Mouse (Mus musculus): ENCODE measurements at regions not wholly inside any gene's neighbourhood (a gene's known extent, or its start where the extent isn't known, plus 50 kb on each side); places are given as distances from the start of the nearest gene placed in this dataset.

GRCm38 (mm10) chr1:80939372-80939771 is 137.4 kb upstream of the Nyap2 start:
- no peaks in the 10 kb centered on the region for H3K9me3 ChIP-seq (ENCODE audit: low read length)
- H3K27me3 ChIP-seq (replicated peaks; ENCODE audit: insufficient read depth, low read length): no peaks in the 10 kb centered on the region
- WGBS: 75% methylated on average over 4 of the region's 4 CpGs
- TF ChIP-seq CTCF (IDR thresholded peaks at IDR 0.05): no peak
- no peak for TF ChIP-seq EP300 (IDR thresholded peaks at IDR 0.05)
- ATAC-seq (no peak), DNase-seq (ENCODE audit: low spot score) (no peak)
- no peak overlapping the region for H3K9ac ChIP-seq (replicated peaks; ENCODE audit: low read depth)
- H3K4me1 ChIP-seq (ENCODE audit: insufficient read depth, low read depth, low read length): no peaks in the 10 kb centered on the region
- no peak overlapping the region for H3K27ac ChIP-seq (ENCODE audit: low read length)
- H3K4me2 ChIP-seq (replicated peaks; ENCODE audit: low read depth, low read length): no peak overlapping the region
- no peaks in the 10 kb centered on the region for H3K36me3 ChIP-seq (ENCODE audit: insufficient read depth, low read length)
- no peak overlapping the region for H3K4me3 ChIP-seq (ENCODE audit: low read depth, low read length)

GRCm38 (mm10) chr1:80899281-80899680 is 141.0 kb upstream of the Dock10 start:
- H3K4me1 ChIP-seq (ENCODE audit: insufficient read depth, low read depth, low read length): no peaks in the 10 kb centered on the region
- no peak for TF ChIP-seq CTCF (IDR thresholded peaks at IDR 0.05)
- no peak for TF ChIP-seq EP300 (IDR thresholded peaks at IDR 0.05)
- H3K4me3 ChIP-seq (ENCODE audit: low read depth, low read length): no peak overlapping the region
- 60% methylated on average over 4 of the region's 4 CpGs for WGBS
- H3K4me2 ChIP-seq (replicated peaks; ENCODE audit: low read depth, low read length): no peak overlapping the region
- H3K27me3 ChIP-seq (replicated peaks; ENCODE audit: insufficient read depth, low read length): no peaks in the 10 kb centered on the region
- no peak for ATAC-seq
- H3K27ac ChIP-seq (ENCODE audit: low read length): no peak overlapping the region
- H3K9ac ChIP-seq (replicated peaks; ENCODE audit: low read depth): no peak overlapping the region
- no peaks in the 10 kb centered on the region for H3K36me3 ChIP-seq (ENCODE audit: insufficient read depth, low read length)
- no peak for DNase-seq (ENCODE audit: low spot score)
- H3K9me3 ChIP-seq (ENCODE audit: low read length): no peaks in the 10 kb centered on the region

- Histone ChIP-seq H3K4me1 (ENCODE audit: insufficient read depth, low read depth, low read length) (no peaks in the 10 kb centered on the region), H3K27me3 (replicated peaks; ENCODE audit: insufficient read depth, low read length) (no peaks in the 10 kb centered on the region), H3K27ac (ENCODE audit: low read length) (no peak overlapping the region), H3K9ac (replicated peaks; ENCODE audit: low read depth) (no peak overlapping the region), H3K36me3 (ENCODE audit: insufficient read depth, low read length) (no peaks in the 10 kb centered on the region), H3K9me3 (ENCODE audit: low read length) (no peaks in the 10 kb centered on the region), H3K4me3 (ENCODE audit: low read depth, low read length) (no peak overlapping the region), H3K4me2 (replicated peaks; ENCODE audit: low read depth, low read length) (no peak overlapping the region)
- ATAC-seq (no peak), DNase-seq (ENCODE audit: low spot score) (no peak)
- 62% methylated on average over 4 of the region's 4 CpGs for WGBS
- TF ChIP-seq CTCF (IDR thresholded peaks at IDR 0.05) (no peak), EP300 (IDR thresholded peaks at IDR 0.05) (no peak)
Measured at GRCm38 (mm10) chr1:80874140-80874849, 116.0 kb upstream of the Dock10 start.

GRCm38 (mm10) chr1:80873596-80873995 is 115.3 kb upstream of the Dock10 start:
- H3K9ac ChIP-seq (replicated peaks; ENCODE audit: low read depth): no peak overlapping the region
- no peaks in the 10 kb centered on the region for H3K27me3 ChIP-seq (replicated peaks; ENCODE audit: insufficient read depth, low read length)
- H3K36me3 ChIP-seq (ENCODE audit: insufficient read depth, low read length): no peaks in the 10 kb centered on the region
- H3K4me1 ChIP-seq (ENCODE audit: insufficient read depth, low read depth, low read length): no peaks in the 10 kb centered on the region
- ATAC-seq (no peak), DNase-seq (ENCODE audit: low spot score) (no peak)
- H3K9me3 ChIP-seq (ENCODE audit: low read length): no peaks in the 10 kb centered on the region
- no peak for TF ChIP-seq EP300 (IDR thresholded peaks at IDR 0.05)
- TF ChIP-seq CTCF (IDR thresholded peaks at IDR 0.05): no peak
- H3K4me3 ChIP-seq (ENCODE audit: low read depth, low read length): no peak overlapping the region
- no peak overlapping the region for H3K4me2 ChIP-seq (replicated peaks; ENCODE audit: low read depth, low read length)
- H3K27ac ChIP-seq (ENCODE audit: low read length): no peak overlapping the region
- 60% methylated on average over 2 of the region's 2 CpGs for WGBS

- H3K27me3 ChIP-seq (replicated peaks; ENCODE audit: insufficient read depth, low read length): no peaks in the 10 kb centered on the region
- DNase-seq (ENCODE audit: low spot score): no peak
- no peak for ATAC-seq
Measured at GRCm38 (mm10) chr1:80868805-80869204, 110.5 kb upstream of the Dock10 start.

GRCm38 (mm10) chr1:80856981-80857380 is 98.7 kb upstream of the Dock10 start:
- Histone ChIP-seq H3K27ac (ENCODE audit: low read length) (no peak overlapping the region), H3K36me3 (ENCODE audit: insufficient read depth, low read length) (no peaks in the 10 kb centered on the region), H3K27me3 (replicated peaks; ENCODE audit: insufficient read depth, low read length) (no peaks in the 10 kb centered on the region), H3K4me2 (replicated peaks; ENCODE audit: low read depth, low read length) (no peak overlapping the region), H3K9ac (replicated peaks; ENCODE audit: low read depth) (no peak overlapping the region), H3K4me3 (ENCODE audit: low read depth, low read length) (no peak overlapping the region), H3K9me3 (ENCODE audit: low read length) (no peaks in the 10 kb centered on the region), H3K4me1 (ENCODE audit: insufficient read depth, low read depth, low read length) (no peaks in the 10 kb centered on the region)
- TF ChIP-seq CTCF (IDR thresholded peaks at IDR 0.05): no peak
- no peak for TF ChIP-seq EP300 (IDR thresholded peaks at IDR 0.05)
- WGBS: 75% methylated on average over 2 of the region's 2 CpGs
- DNase-seq (ENCODE audit: low spot score) (no peak), ATAC-seq (no peak)

More at GRCm38 (mm10) chr1:80868805-80869204, 110.5 kb upstream of the Dock10 start:
- H3K27ac ChIP-seq (ENCODE audit: low read length): no peak overlapping the region
- H3K9me3 ChIP-seq (ENCODE audit: low read length): no peaks in the 10 kb centered on the region
- no peak overlapping the region for H3K4me3 ChIP-seq (ENCODE audit: low read depth, low read length)
- no peaks in the 10 kb centered on the region for H3K36me3 ChIP-seq (ENCODE audit: insufficient read depth, low read length)
- H3K9ac ChIP-seq (replicated peaks; ENCODE audit: low read depth): no peak overlapping the region
- TF ChIP-seq EP300 (IDR thresholded peaks at IDR 0.05): no peak
- no peak for TF ChIP-seq CTCF (IDR thresholded peaks at IDR 0.05)
- no peak overlapping the region for H3K4me2 ChIP-seq (replicated peaks; ENCODE audit: low read depth, low read length)
- H3K4me1 ChIP-seq (ENCODE audit: insufficient read depth, low read depth, low read length): no peaks in the 10 kb centered on the region
